Mouse (Mus musculus) stomach, postnatal 0 days (tissue): ENCODE data around the gene Mtg1.

Experiments used
- CTCF ChIP-seq: IDR thresholded peaks from 2 replicates; pipeline ENCODE4 v1.5.1; 2016; ENCODE audit warnings: antibody characterized with exemption, low read depth, mild to moderate bottlenecking, moderate library complexity
- EP300 ChIP-seq: optimal IDR thresholded peaks from 2 replicates; pipeline ENCODE3; 2016; ENCODE audit warnings: antibody characterized with exemption

- TF ChIP-seq CTCF (no peak), EP300 (no peak)
Observed at GRCm38 (mm10) chr7:140101498-140101897, 35.9 kb upstream of the Mtg1 start.
